Mouse (Mus musculus): ENCODE measurements around the gene Eif3i. TPM values are rescaled to one million over a fixed set of nuclear protein-coding genes. Genes with fewer than 3 reads are reported as not detected.
A peak's percentile ranks its signal among the peaks of the same experiment; 100 is the strongest.
"Not testable (repeated sequence)": the region's sequence is repeated elsewhere in the genome, so short reads cannot be mapped to it uniquely, and the experiment has no call there.

The Eif3i gene
- polyA plus RNA-seq, 1 experiment from 2014 or later: 274 TPM

- H3K4me1 ChIP-seq (replicated peaks; ENCODE audit: control insufficient read depth, insufficient read depth, low read length): no peaks in the 10 kb centered on the region
- no peak for DNase-seq (ENCODE audit: low spot score)
- no peak overlapping the region for H3K4me2 ChIP-seq (replicated peaks; ENCODE audit: low read depth, low read length)
- no peak overlapping the region for H3K9ac ChIP-seq (ENCODE audit: low read depth, low read length)
- no peak for ATAC-seq (ENCODE audit: low FRiP score)
- no peak overlapping the region for H3K4me3 ChIP-seq (ENCODE audit: low read depth, low read length)
- no peaks in the 10 kb centered on the region for H3K9me3 ChIP-seq (ENCODE audit: control insufficient read depth, low read length)
- H3K36me3 ChIP-seq (ENCODE audit: control insufficient read depth, insufficient read depth, low read length): no peaks in the 10 kb centered on the region
- H3K27me3 ChIP-seq (ENCODE audit: control insufficient read depth, insufficient read depth, low read length): no peaks in the 10 kb centered on the region
- H3K27ac ChIP-seq (ENCODE audit: low read depth, low read length): no peak overlapping the region
- WGBS: 87% methylated on average over 12 of the region's 12 CpGs
These were observed 42.0 kb downstream of the Eif3i start for GRCm38 (mm10) chr4:129558321-129558955.

- 0 out of 2 replicates have a peak, but pooled peaks have one; percentile 4 for ATAC-seq (ENCODE audit: low FRiP score)
- no peak overlapping the region for H3K9ac ChIP-seq (ENCODE audit: low read depth, low read length)
- 79% methylated on average over 9 of the region's 9 CpGs for WGBS
- H3K9me3 ChIP-seq (ENCODE audit: control insufficient read depth, low read length): no peaks in the 10 kb centered on the region
- H3K36me3 ChIP-seq (ENCODE audit: control insufficient read depth, insufficient read depth, low read length): no peaks in the 10 kb centered on the region
- no peak overlapping the region; the same call in 1 of the 2 replicates for H3K4me2 ChIP-seq (replicated peaks; ENCODE audit: low read depth, low read length)
- H3K27ac ChIP-seq (ENCODE audit: low read depth, low read length): no peak overlapping the region
- no peak for DNase-seq (ENCODE audit: low spot score)
- H3K27me3 ChIP-seq (ENCODE audit: control insufficient read depth, insufficient read depth, low read length): no peaks in the 10 kb centered on the region
- no peaks in the 10 kb centered on the region for H3K4me1 ChIP-seq (replicated peaks; ENCODE audit: control insufficient read depth, insufficient read depth, low read length)
- no peak overlapping the region for H3K4me3 ChIP-seq (ENCODE audit: low read depth, low read length)
These were observed 43.1 kb downstream of the Eif3i start for GRCm38 (mm10) chr4:129557256-129557808.

- peak overlapping the region; percentile 79 for H3K4me2 ChIP-seq (replicated peaks; ENCODE audit: low read depth, low read length)
- DNase-seq (ENCODE audit: low spot score) (peak; percentile 94), ATAC-seq (ENCODE audit: low FRiP score) (peak; percentile 74)
- H3K27ac ChIP-seq (ENCODE audit: low read depth, low read length): no peak overlapping the region
- peak overlapping the region; percentile 38 for H3K9ac ChIP-seq (ENCODE audit: low read depth, low read length)
- H3K27me3 ChIP-seq (ENCODE audit: control insufficient read depth, insufficient read depth, low read length): no peaks in the 10 kb centered on the region
- no peaks in the 10 kb centered on the region for H3K36me3 ChIP-seq (ENCODE audit: control insufficient read depth, insufficient read depth, low read length)
- 8% methylated on average over 31 of the region's 33 CpGs for WGBS
- H3K4me3 ChIP-seq (ENCODE audit: low read depth, low read length): peak overlapping the region; percentile 35
- no peaks in the 10 kb centered on the region for H3K4me1 ChIP-seq (replicated peaks; ENCODE audit: control insufficient read depth, insufficient read depth, low read length)
- no peaks in the 10 kb centered on the region for H3K9me3 ChIP-seq (ENCODE audit: control insufficient read depth, low read length)
These were observed 43.8 kb downstream of the Eif3i start for GRCm38 (mm10) chr4:129556532-129557223.

- peak overlapping the region; percentile 79 for H3K4me2 ChIP-seq (replicated peaks; ENCODE audit: low read depth, low read length)
- WGBS: under 1% methylated on average over 24 of the region's 24 CpGs
- no peaks in the 10 kb centered on the region for H3K36me3 ChIP-seq (ENCODE audit: control insufficient read depth, insufficient read depth, low read length)
- H3K4me3 ChIP-seq (ENCODE audit: low read depth, low read length): peak overlapping the region; percentile 35
- peak; percentile 69 for ATAC-seq (ENCODE audit: low FRiP score)
- H3K4me1 ChIP-seq (replicated peaks; ENCODE audit: control insufficient read depth, insufficient read depth, low read length): no peaks in the 10 kb centered on the region
- no peak overlapping the region for H3K27ac ChIP-seq (ENCODE audit: low read depth, low read length)
- H3K9ac ChIP-seq (ENCODE audit: low read depth, low read length): peak overlapping the region; percentile 44
- no peaks in the 10 kb centered on the region for H3K9me3 ChIP-seq (ENCODE audit: control insufficient read depth, low read length)
- H3K27me3 ChIP-seq (ENCODE audit: control insufficient read depth, insufficient read depth, low read length): no peaks in the 10 kb centered on the region
- DNase-seq (ENCODE audit: low spot score): peak; percentile 39
These were observed 44.5 kb downstream of the Eif3i start for GRCm38 (mm10) chr4:129555862-129556531.

- Histone ChIP-seq H3K9ac (ENCODE audit: low read depth, low read length) (peak overlapping the region; percentile 44; the same call in 1 of the 2 replicates), H3K4me3 (ENCODE audit: low read depth, low read length) (peak overlapping the region; percentile 35), H3K27me3 (ENCODE audit: control insufficient read depth, insufficient read depth, low read length) (no peaks in the 10 kb centered on the region), H3K4me2 (replicated peaks; ENCODE audit: low read depth, low read length) (peak overlapping the region; percentile 79), H3K27ac (ENCODE audit: low read depth, low read length) (no peak overlapping the region), H3K36me3 (ENCODE audit: control insufficient read depth, insufficient read depth, low read length) (no peaks in the 10 kb centered on the region), H3K4me1 (replicated peaks; ENCODE audit: control insufficient read depth, insufficient read depth, low read length) (no peaks in the 10 kb centered on the region), H3K9me3 (ENCODE audit: control insufficient read depth, low read length) (no peaks in the 10 kb centered on the region)
- 2% methylated on average over 16 of the region's 16 CpGs for WGBS
- DNase-seq (ENCODE audit: low spot score) (peak; percentile 68), ATAC-seq (ENCODE audit: low FRiP score) (no peak; the same call in 1 of the 2 replicates)
These were observed 45.0 kb downstream of the Eif3i start for GRCm38 (mm10) chr4:129555421-129555861.

GRCm38 (mm10) chr4:129554512-129554911 lies 45.9 kb downstream of the Eif3i start:
- H3K36me3 ChIP-seq (ENCODE audit: control insufficient read depth, insufficient read depth, low read length); H3K4me1 ChIP-seq (replicated peaks; ENCODE audit: control insufficient read depth, insufficient read depth, low read length); H3K27ac ChIP-seq (ENCODE audit: low read depth, low read length); H3K4me3 ChIP-seq (ENCODE audit: low read depth, low read length); H3K4me2 ChIP-seq (replicated peaks; ENCODE audit: low read depth, low read length); DNase-seq (ENCODE audit: low spot score); H3K27me3 ChIP-seq (ENCODE audit: control insufficient read depth, insufficient read depth, low read length); H3K9ac ChIP-seq (ENCODE audit: low read depth, low read length); H3K9me3 ChIP-seq (ENCODE audit: control insufficient read depth, low read length); ATAC-seq (ENCODE audit: low FRiP score): not testable (repeated sequence)
- 64% methylated on average over 4 of the region's 6 CpGs for WGBS

- ATAC-seq (ENCODE audit: low FRiP score): no peak
- DNase-seq (ENCODE audit: low spot score): no peak
- Histone ChIP-seq H3K27ac (ENCODE audit: low read depth, low read length) (no peak overlapping the region), H3K4me2 (replicated peaks; ENCODE audit: low read depth, low read length) (no peak overlapping the region), H3K9me3 (ENCODE audit: control insufficient read depth, low read length) (no peaks in the 10 kb centered on the region), H3K9ac (ENCODE audit: low read depth, low read length) (no peak overlapping the region), H3K4me1 (replicated peaks; ENCODE audit: control insufficient read depth, insufficient read depth, low read length) (no peaks in the 10 kb centered on the region), H3K36me3 (ENCODE audit: control insufficient read depth, insufficient read depth, low read length) (no peaks in the 10 kb centered on the region), H3K4me3 (ENCODE audit: low read depth, low read length) (no peak overlapping the region), H3K27me3 (ENCODE audit: control insufficient read depth, insufficient read depth, low read length) (no peaks in the 10 kb centered on the region)
- WGBS: 35% methylated on average over 1 of the region's 1 CpGs
These were observed 50.2 kb downstream of the Eif3i start for GRCm38 (mm10) chr4:129550295-129550694.

- no peaks in the 10 kb centered on the region for H3K9me3 ChIP-seq (ENCODE audit: control insufficient read depth, low read length)
- ATAC-seq (ENCODE audit: low FRiP score) (no peak), DNase-seq (ENCODE audit: low spot score) (peak; percentile 30)
- no peaks in the 10 kb centered on the region for H3K27me3 ChIP-seq (ENCODE audit: control insufficient read depth, insufficient read depth, low read length)
- 84% methylated on average over 2 of the region's 2 CpGs for WGBS
- no peaks in the 10 kb centered on the region for H3K4me1 ChIP-seq (replicated peaks; ENCODE audit: control insufficient read depth, insufficient read depth, low read length)
- no peak overlapping the region for H3K9ac ChIP-seq (ENCODE audit: low read depth, low read length)
- H3K4me2 ChIP-seq (replicated peaks; ENCODE audit: low read depth, low read length): no peak overlapping the region
- H3K36me3 ChIP-seq (ENCODE audit: control insufficient read depth, insufficient read depth, low read length): no peaks in the 10 kb centered on the region
- H3K27ac ChIP-seq (ENCODE audit: low read depth, low read length): no peak overlapping the region
- H3K4me3 ChIP-seq (ENCODE audit: low read depth, low read length): no peak overlapping the region
These were observed 51.1 kb downstream of the Eif3i start for GRCm38 (mm10) chr4:129549306-129549705.

All from hindbrain, embryonic 11.5 days (tissue).